Mouse (Mus musculus) spleen, adult 2 months (tissue): ENCODE data around the gene A930009A15Rik.

ENCODE experiments used
- CTCF ChIP-seq: fragments of 200-500 bp; IDR thresholded peaks from 2 replicates; pipeline ENCODE4 v1.5.1; 2011; ENCODE audit warnings: mild to moderate bottlenecking, inconsistent platforms; ENCODE audit not compliant: insufficient read depth, insufficient read length, insufficient replicate concordance; ENCODE audit errors: extremely low read depth
- POLR2A ChIP-seq: fragments of 200-500 bp; IDR thresholded peaks from 2 replicates; pipeline ENCODE4 v1.6.1; 2011; ENCODE audit warnings: low read depth, low read length, inconsistent platforms

DNA sequence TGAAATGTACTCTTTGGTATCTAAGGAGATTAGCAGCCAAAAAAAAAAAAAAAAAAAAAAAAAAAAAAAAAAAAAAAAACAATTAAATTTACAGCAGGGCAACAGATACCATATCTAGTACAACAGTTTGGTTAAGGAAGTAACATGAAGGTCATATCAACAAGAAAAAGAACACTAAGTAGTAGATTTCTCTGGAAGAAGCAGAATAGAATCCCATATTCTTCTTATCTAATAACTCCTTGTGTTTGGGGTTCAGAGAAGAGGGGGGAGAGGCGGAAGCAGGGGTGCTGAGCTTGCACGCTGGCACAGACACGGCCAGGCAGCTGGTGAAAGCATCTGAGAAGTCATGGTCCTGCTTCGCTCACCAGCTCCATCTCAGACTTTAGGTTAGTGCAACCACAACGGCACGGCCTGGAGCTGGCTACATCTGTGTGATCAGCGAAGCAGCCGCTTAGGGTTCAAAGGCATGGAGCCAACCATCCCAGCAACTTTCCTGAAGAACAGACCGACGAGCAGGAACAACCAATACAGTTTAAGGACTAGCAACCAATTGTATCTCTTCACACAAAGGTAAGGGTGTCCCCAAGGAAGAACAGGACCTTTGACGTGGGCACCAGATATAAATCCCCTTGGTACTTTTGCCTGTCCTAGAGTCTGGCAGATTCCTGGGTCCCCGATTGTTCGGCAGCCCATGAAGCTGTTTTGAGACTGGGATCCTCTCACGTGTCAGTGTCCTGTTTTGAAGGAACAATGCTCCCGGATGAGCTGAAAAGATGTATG, at the start of gene A930009A15Rik:
- TF ChIP-seq POLR2A (no peak), CTCF (no peak)
